Mouse (Mus musculus) left cerebral cortex, postnatal 10 days (tissue): Measurements from ENCODE around the gene Bud13. TPM values are rescaled to one million over a fixed set of nuclear protein-coding genes. Genes with fewer than 3 reads are reported as not detected.
"Not testable (repeated sequence)": the region's sequence is repeated elsewhere in the genome, so short reads cannot be mapped to it uniquely, and the experiment has no call there.

ENCODE experiments used
- DNase-seq, 2 experiments: peaks; one replicate each; pipeline ENCODE4 v3.0.0; 2021 to 2022; ENCODE audit warnings: low spot score in 2 of 2, mixed read lengths in 1 of 2; ENCODE audit errors: extremely low spot score in 1 of 2
- intact Hi-C: fragments of 180-260 bp; cut with DNase I; formaldehyde crosslinking; loops from one replicate; pipeline ENCODE4 v1.15.1; 2025
- total RNA-seq, 2 experiments: library from RNA; stranded (reverse); gene quantifications; 2 replicates each; pipeline ENCODE4 v1.2.3; 2021

Bud13 gene
- total RNA-seq, 2 experiments from 2014 or later: 9.6 to 10.4 TPM

DNA sequence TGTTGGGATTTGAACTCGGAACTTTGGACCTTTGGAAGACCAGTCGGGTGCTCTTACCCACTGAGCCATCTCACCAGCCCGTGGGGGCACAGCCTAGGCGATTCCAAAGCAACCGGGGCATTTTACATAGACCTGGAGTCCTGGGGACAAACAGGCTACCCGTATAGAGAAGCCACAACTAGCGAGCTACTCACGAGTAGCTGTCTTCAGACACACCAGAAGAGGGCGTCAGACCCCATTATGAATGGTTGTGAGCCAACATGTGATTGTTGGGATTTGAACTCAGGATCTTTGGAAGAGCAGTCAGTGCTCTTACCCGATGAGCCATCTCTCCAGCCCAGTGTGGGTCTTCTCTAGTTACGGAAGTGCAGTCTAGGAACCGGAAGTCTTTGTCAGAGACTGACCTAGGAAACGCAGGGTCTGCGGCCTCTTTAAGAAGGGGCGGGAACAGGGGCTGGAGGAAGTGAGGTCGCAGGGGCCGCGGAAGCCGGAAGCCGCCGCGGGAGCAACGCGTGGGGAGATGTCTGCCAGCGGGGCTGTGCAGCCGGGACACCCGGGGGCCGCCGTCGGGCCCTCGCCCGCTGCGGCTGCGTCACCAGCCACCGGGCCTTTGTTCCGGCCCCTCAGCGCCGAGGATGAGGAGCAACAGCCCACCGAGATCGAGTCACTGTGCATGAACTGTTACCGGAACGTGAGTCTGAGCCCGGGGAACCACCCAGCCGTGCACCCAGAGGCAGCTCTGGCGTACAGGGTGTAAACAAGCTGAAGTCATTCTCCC is 9.9 kb upstream of the Bud13 start, which contains the start of gene Zpr1:
Gene Zpr1 (plus strand): TSS at position 388 of the 778 bp plus-strand sequence.
- intact Hi-C loops: no loop called here
- peak; percentile 88 to 93 for DNase-seq

DNA sequence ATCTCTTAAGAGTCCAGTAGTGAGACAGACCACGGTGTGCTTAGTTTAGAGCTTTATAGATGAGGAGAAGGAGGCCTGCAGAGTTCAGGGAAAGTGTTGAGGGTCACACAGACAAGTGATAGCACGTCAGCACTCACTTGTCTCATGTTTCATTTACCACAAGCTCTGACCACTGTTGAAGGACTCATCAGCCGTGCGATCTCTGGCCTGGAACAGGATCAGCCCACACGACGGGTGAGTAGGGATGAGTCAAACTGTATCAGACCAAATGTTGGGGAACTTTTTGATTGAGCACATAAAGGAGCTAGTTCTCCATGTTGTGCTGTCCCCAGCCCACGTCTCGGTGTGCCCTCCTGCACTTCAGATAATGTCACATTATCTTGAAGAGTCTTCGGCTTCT is 8.3 kb upstream of the Bud13 start:
- no peak for DNase-seq
- intact Hi-C loops: no loop called here

DNA sequence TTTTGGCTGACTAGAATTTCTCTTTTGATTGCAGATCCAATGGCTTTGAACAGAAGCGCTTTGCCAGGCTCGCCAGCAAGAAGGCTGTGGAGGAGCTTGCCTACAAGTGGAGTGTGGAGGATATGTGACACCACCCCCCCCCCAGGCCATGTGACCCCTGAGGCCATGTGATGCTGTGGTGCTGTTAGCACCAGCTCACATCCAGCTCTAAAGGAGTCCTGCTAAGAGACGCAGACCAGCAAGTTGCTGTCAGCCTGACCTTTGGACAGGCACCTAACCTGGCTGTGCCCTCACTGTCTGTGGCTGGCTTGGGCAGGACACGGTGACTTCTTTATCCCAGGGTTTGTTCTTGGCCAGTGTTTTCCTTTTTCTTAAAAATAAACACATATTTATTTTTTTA is 15.6 kb downstream of the Bud13 start:
- intact Hi-C loops: no loop called here
- DNase-seq: no peak

DNA sequence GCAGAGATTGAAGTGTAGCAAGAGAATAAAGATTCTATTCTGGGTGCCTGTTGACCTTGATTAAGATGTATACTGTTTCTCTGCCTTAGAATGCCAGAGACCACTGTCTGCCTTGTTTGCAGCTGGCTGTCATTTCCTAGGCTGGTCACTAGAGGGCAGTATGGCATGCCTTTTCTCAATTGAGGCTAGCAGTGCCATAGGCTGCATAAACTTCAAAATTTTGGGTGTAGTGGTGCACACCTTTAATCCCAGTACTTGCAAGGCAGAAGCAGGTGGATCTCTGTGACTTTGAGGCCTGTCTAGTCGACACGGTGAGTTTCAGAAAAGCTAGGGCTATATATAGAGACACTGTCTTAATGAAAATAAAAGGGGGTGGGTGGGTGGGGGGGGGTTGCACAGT is 19.3 kb downstream of the Bud13 start:
- DNase-seq: peak; percentile 50 to 59
- intact Hi-C loops: no loop called here

DNA sequence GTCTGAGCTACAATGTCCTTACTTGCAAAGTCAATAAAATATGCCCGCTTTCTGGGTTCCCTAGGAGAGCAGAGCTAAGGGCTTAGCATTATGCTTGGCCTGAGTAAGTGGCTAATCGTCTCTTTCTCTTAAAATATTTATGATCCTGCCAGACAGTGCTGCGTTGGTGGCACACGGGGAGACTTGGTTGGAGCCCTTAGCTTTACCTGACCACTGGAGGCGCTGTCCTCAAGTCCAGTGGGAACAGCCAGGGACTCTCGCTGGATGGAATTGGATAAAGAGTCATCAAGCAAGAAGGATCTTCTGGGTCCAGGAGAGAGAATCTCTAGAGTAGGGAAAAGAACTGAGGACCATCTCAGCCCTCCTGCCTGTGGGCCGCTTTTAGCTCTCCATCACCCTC is 26.3 kb downstream of the Bud13 start:
- intact Hi-C loops: no loop called here
- no peak for DNase-seq

DNA sequence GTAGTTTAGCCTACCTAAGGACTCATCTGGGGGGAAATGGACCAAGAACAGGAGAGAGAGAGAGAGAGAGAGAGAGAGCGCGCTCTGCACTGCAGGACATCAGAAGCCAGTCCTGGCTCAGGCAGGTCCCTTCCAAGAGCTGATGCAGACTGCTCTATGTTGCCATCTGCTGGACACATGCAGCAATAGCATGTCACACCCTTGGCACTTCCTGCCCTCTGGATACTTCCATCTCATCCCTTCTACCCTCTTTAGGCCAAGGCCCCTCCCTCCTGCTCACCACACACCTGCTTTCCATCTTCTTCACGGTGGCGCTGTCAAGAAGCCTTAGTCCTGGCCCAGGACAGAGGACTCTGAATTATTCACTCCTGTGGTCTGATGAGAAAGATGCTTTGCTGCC is 31.7 kb downstream of the Bud13 start:
- intact Hi-C loops: no loop called here
- peak; percentile 39 to 68 for DNase-seq

DNA sequence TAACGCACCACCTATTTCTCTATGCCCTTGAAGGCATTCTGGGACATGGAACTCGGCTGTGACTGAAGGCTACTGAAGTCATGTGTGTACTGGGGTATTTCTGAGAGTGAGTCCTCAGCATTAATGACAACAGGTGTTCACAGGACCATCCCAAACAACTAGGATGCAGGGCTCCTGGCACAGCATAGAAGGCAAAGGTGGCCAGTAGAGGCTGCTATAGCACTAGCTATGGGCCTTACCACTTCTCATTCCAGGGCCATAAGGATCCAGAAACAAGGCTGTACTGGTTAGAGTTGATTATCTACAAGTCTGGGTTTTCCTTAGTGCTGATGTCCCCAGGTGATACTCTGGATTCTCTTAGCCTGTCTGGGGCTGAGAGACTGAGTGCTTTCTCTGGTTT is 32.1 kb downstream of the Bud13 start:
- intact Hi-C loops: no loop called here
- DNase-seq: no peak

DNA sequence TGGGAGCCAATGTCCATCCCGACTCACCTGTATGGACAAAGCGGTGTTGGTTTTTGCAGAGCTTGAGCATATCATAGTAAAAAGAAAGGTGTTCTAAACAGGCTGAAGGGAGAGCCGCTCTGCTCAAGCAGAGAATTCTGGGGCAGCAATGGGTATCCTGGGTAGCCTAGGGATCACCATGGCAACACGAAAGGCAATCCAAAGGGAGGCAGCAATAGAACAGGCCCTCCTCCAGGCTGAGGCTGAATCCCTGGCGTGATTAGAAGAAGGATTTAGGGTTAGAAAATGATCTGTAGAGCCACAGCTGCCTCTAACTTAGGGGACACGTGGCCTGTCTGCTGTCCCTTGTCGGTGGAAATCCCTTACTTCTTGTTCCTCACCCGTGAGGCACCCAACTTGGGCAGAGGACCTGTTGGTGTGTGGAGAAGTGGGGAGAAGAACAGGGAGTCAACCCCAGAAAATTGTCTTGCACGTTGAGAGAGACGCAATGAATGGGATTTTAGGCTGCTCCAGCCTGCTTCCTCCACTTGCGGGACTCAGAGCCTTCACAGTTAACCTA is 33.1 kb downstream of the Bud13 start:
- peak in 1 of 2 experiments; percentile 44 for DNase-seq
- intact Hi-C loops: no loop called here

DNA sequence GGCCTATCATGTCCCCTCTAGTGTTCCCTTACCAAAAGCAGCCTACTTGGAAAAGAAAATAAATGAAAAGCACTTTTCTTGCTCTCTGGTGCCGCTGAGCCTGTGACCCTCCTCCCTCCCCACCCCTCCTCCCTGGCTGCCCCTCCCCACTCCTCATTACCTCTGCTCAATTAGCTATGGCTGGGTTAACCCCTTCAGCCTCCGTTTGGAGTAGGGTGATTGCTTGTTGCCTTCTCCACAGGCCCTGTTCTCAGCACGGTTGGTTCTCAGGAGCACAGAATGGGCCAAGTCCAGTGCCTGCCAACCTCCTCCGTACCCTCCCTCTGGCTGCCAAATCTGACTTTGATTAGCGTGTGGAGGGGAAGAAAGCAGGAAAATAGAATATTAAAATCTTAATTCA is 33.6 kb downstream of the Bud13 start:
- intact Hi-C loops: no loop called here
- no peak for DNase-seq

DNA sequence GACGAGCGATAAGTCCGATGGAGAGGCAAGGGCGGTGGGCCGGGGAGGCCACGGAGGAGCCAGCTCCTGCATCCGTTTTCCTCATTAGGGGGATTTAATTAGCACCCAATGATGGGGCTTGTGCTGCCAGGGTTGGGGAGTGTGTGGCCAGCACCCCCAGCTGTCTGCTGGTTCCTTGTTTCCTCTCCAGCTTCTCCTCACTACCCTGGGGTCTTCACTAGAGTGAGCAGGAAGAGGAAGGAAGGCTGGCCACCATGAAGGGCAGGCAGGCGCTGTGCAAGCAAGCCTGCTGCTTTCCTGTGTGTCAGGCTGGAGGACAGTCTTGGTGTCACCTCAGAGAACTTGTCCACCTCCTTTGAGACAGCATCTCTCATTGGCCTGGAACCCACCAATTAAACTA is 34.1 kb downstream of the Bud13 start:
- intact Hi-C loops: no loop called here
- no peak for DNase-seq

DNA sequence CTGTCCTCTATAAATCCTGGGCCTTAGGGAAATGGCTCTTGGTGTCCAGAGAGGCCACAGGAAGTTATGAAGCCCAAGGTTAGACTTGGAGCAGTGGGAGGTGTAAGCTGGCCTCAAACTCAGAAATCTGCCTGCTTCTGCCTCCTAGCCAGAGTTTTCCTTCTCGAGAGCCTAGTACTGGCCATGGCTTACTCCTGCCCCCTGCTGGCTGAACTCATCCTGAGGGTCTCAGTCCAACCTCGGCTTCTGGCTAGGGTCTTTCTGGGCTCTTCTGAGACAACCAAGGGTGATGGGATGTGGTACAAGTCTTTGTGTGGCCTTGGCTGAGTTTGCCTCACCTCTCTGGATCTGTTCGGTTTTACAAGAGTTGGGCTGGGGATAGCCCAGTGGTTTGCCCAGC is 35.1 kb downstream of the Bud13 start:
- no peak for DNase-seq
- intact Hi-C loops: no loop called here

DNA sequence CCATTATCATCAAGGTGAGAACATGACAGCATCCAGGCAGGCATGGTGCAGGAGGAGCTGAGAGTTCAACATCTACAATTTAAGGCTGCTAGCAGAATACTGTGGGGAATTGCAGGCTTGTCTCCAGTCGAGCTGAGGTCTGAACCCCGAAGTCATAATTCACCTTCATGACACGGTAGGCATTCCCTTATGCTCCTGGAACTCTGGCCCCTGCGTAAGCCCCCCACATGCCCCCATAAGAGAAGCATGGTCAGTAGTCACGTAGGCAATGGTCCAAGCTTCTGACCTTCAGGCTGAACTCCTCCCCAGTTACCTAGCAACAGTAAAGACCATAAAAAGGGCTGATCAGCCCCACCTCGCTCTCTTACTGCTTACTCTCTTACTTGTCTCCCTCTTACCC is 37.1 kb downstream of the Bud13 start, which contains the start of gene 4931429L15Rik:
Gene 4931429L15Rik (minus strand): TSS at position 101 of the 400 bp plus-strand sequence.
- DNase-seq, intact Hi-C loops: not testable (repeated sequence)

DNA sequence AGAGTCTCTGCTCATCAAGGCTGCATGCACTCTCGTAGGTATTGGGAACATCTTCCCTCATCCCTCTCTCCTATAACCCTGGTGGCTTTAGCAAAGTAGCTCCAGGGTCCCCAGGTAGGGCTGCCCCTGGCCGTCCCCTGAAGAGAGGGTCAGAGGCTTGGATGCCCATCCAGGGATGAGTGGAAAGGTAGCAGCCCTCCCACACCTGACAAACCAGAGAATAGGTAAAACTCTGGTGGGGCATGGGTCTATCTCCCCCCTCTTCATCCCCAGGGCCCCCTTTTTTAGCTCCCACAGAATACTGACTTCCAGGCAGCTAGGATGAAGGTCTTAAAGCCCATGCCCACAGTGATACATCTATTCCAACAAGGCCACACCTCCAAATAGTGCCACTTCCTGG is 37.7 kb downstream of the Bud13 start:
- intact Hi-C loops: no loop called here

DNA sequence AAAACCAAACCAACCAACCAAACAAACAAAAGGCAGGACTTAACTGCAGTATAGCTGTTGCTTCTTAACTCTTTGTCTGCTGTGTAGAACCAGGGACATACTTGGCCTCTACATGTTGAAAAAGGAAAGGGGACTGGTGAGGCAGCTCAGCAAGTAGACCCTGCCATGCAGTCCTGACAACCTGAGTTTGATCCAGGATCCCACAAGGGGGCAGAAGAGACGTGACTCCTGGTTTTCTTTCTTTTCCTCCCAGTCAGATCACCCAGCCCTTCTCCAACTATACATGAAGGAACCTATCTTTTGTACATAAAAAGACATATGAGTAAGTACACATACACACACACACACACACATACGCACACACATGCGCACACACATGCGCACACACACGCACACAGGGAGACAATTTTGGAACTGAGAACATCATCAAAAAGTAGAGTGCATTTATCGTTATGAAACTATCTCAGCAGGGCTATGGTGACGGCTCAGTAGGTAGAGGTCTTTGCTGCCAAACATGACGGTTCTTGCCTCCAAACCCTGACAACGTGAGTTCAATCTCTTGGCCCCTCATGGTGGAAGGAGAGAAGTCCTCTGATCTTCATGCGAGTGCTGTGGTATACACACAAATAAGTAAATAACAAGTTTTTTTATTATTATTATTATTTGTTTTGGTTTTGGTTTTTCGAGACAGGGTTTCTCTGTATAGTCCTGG is 44.0 kb downstream of the Bud13 start:
- intact Hi-C loops: no loop called here
- DNase-seq: no peak

More for the DNA sequence above, 37.7 kb downstream of the Bud13 start:
- no peak for DNase-seq

DNA sequence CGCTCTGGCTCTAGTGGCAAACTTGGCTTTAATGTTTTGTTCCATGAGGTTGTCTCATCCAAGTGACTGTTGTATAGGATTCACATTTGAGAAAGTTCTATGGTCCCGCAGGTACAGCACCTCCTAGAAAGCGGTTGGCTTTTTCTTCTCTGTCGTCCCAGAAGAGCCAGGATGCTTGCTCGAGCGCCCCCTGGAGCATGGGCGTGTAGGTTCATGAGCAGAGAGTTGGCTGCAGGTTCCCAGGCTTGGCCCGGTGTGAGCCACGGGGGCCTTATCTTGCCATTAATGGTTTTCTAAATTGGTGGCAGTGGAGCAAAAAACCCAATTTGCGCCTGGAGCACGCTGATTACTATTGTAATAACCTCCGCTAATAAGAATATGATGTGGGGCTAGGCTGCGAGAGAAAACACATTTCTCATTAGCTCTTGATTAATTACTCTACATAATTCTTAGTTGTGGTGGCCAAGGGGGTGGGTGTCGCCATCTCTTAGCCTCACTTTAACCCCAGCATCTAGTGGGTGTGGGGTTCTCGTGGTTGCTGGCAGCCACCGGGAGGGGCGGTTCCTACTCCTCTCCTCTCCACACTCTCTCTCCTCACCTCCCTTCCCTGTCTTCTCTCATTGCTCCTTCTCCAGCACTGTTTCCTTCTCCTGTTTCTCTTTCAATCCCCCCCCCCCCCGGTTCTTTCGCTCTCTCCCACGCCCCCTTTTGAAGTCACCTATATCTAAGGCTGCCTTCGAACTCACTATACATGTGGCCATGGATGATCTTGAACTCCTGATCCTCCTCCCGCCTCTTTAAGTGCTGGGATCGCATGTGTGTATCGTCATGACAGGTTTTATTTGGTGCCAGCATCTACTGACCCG is 45.1 kb downstream of the Bud13 start:
- intact Hi-C loops: no loop called here
- peak in 1 of 2 experiments; percentile 49 for DNase-seq

DNA sequence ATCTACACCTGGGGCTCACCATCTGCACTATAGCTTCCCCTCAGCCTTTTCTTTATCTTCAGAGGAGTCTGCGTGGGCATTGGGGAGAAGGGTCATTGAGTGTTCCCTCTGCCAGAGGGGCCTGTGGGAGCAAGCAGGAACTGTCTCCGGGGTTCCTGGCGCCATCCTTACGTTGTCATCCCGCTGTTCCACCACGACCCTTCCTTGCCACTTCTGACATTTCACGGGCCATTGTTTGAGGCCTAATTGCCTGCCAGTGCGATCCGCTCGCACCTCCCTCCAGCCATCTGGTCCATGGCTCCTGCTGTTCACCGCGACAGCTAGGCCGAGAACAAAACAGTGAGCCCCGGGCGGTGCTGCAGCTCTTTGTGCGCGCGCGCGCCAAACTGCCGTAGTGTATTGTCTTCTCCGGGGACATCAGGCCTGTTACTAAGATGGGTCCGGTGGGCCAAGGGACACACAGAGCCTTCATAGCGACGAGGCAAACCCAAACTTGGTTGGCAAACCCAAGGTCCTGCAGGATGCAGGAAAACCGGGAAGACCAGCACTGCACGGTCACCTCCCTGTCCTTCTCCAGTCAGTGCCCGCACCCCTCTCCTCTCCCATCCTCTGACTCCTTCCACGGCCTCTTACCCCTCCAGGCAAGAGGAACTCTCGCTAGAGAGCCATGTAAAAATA is 45.9 kb downstream of the Bud13 start:
- intact Hi-C loops: no loop called here

DNA sequence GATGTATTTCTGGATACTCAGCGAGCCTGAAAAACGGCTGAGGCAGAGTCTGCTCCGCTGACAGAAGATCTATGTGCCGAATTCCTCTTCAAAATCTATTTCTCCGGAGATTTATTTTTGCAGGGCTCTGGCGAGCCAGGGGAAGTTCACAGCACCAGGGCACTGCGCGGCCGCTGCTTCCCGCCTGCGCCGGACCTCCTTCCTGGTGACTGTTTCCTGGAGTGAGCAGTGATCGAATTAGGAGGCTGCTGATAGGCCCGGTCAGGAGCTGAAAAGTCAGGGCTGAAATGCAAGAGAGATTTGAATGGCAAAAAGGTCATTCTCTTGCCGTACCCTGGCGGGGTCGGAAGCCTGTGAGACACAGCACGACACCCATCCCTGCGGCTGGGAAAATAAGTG is 46.4 kb downstream of the Bud13 start:
- no peak for DNase-seq
- intact Hi-C loops: no loop called here

More for the DNA sequence above, 45.9 kb downstream of the Bud13 start:
- DNase-seq: peak; percentile 44 to 81

DNA sequence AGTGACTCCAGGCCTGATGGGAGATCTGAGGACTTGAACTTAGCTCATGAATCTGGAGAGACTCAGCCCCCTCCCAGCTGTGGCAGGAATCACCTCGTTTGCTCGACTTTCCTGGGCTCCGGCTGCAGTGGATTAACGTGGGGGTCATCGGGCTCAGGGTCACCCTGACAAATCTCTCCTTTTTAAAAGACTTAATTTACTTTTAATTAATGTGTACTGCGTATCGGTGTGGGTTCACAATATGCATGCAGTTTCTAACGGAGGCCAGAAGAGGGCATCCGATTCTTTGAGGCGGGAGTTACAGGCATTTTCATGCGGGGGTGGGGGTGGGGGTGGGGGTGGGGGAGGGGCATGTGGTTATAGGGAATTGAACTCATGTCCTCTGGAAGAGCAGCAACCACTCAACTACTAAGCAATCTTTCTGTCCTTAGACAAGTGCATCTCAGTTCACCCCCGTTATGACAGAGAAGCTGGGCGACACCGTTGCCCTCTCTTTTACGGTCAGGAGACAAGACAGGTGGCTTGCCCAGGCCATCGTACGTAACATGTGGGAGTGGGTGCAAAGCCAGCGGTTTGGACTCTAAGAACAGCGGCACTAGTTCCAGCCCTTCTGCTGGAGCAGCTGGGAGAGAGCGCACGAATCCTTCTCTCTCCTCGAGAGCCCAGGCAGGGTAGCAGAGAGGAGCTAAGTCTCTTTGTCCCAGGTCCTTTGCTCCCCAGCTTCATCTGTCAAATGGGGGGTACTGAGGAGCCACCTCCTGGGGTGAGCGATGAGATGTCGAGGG is 47.2 kb downstream of the Bud13 start:
- no peak for DNase-seq
- intact Hi-C loops: no loop called here
